Mouse (Mus musculus): ENCODE measurements around the gene Insyn1.

DNA sequence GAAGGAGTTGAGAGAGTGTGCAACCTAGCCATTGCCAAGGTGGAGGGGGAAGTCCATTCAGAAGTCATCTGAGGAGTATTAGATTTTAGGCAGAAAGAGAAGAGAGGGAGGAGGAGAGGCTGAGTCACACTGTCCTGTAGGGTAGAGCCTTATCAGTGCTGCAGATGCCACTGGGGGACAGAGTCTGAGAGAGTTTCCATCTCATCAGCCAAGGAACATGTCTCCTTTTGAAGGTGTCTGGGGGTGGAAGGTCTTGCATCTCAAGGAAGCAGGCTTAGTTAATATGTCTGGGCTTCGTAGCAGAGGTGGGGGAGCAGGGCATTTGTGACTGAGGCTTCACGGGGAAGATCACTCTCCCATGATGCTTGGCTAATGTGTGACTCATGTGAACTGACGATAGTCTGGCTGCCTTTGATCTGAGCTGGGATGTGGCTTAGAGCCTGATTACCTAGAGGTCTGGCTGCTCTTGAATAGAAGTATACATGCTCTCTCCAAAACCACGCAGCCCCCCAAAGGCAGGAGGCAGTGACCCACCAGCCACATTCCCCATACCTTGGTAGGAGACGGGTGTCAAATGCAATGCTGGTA lies 34.5 kb upstream of the Insyn1 start:
- no peak for TF ChIP-seq HCFC1 (IDR thresholded peaks at IDR 0.05; ENCODE audit: borderline replicate concordance, insufficient read depth, low read length)
- no peak for TF ChIP-seq ZNF384 (IDR thresholded peaks at IDR 0.05; ENCODE audit: low read depth, low read length)

All from ES-E14 (cell line).